Mouse (Mus musculus) thymus, adult 2 months (tissue): Measurements from ENCODE around the gene Sp3.

Experiments
- CTCF ChIP-seq: fragments of 200-500 bp; IDR thresholded peaks from 2 replicates; pipeline ENCODE4 v1.5.1; 2012; ENCODE audit warnings: mild to moderate bottlenecking, control low read depth, low read length, moderate library complexity, borderline replicate concordance; ENCODE audit not compliant: control insufficient read depth, poor library complexity, insufficient read depth; ENCODE audit errors: extremely low read depth
- POLR2A ChIP-seq: fragments of 200-500 bp; IDR thresholded peaks from 2 replicates; pipeline ENCODE4 v1.6.1; 2012; ENCODE audit warnings: mild to moderate bottlenecking, low read length, control low read depth, moderate library complexity; ENCODE audit not compliant: control insufficient read depth, poor library complexity, insufficient read depth; ENCODE audit errors: extremely low read depth

GRCm38 (mm10) chr2:73001994-73002393, 21.7 kb upstream of the Sp3 start:
- TF ChIP-seq CTCF (no peak), POLR2A (no peak)
